Mouse (Mus musculus): ENCODE data around the gene Lrrfip1.

Lrrfip1 gene

GRCm38 (mm10) chr1:90998891-90999611, 514 bp downstream of the Lrrfip1 start:
- no peak for DNase-seq (ENCODE audit: low read depth, low spot score)

GRCm38 (mm10) chr1:90999911-91000601, 1.5 kb downstream of the Lrrfip1 start:
- no peak for DNase-seq (ENCODE audit: low read depth, low spot score)

- no peak for DNase-seq (ENCODE audit: low read depth, low spot score)
Measured at GRCm38 (mm10) chr1:91001101-91001500, 2.6 kb downstream of the Lrrfip1 start.

DNA sequence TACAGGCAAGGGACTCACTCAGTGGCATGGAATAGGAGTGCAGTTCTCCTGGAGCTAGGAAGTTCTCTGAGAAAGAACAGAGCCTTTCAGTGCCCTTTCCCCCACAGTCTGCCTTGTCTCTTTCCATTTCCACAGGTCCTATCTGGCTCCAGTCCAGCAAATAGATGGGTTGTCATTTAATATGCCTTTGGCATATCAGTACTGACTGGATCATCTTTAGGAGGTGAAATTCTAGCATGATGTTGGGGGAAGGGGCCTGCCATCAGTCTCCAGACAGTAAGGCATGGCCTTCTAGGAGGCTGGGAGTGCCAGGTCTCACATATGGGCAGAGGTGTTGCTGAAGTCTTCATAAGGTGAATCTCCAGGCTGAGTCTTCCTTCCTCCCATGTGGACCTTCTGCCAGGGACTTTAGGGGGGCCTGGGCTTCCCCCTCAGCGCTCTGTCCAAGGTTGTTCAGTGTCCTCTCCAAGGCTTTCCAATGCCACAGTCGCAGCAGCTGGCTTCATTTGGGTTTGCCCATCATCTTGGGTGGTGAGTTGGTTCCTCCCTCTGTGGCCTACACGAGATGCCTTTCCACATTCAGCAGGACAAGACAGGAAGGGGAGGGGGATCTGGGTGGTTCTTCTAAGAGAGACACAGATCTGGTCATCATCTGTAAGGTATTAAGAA, 3.5 kb downstream of the Lrrfip1 start:
- no peak for DNase-seq (ENCODE audit: low read depth, low spot score)

GRCm38 (mm10) chr1:91002641-91003040, 4.1 kb downstream of the Lrrfip1 start:
- DNase-seq (ENCODE audit: low read depth, low spot score): no peak

GRCm38 (mm10) chr1:91003522-91004253, 5.2 kb downstream of the Lrrfip1 start:
- no peak for DNase-seq (ENCODE audit: low read depth, low spot score)

- DNase-seq (ENCODE audit: low read depth, low spot score): no peak
Measured at GRCm38 (mm10) chr1:91006037-91006436, 7.5 kb downstream of the Lrrfip1 start.

- no peak for DNase-seq (ENCODE audit: low read depth, low spot score)
Measured at GRCm38 (mm10) chr1:91006708-91007107, 8.2 kb downstream of the Lrrfip1 start.

DNA sequence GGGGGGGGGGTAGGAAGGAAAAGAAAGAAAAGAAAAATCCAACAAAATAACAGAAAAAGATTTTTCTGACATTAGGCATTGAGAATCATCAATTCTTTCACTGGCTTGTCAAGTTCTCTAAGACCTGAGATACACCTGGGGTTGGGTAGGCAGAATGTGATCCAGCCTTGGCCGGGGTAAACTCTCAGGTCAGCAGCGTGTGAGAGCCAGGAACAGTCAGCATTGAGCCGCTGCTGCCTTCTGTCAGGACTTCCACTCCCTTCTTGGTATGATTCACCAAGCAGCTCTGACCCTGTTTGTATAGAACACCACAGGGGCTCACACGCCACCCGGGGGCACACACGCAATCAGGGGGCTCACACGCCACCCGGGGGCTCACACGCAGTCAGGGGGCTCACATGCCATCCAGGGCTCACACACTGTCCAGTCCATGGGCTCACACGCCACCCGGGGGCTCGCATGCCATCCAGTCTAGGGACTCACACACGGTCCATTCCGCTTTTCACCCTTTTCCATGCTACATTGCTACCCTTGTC, 9.7 kb downstream of the Lrrfip1 start:
- no peak for DNase-seq (ENCODE audit: low read depth, low spot score)

- DNase-seq (ENCODE audit: low read depth, low spot score): no peak
Measured at GRCm38 (mm10) chr1:91008746-91009145, 10.2 kb downstream of the Lrrfip1 start.

DNA sequence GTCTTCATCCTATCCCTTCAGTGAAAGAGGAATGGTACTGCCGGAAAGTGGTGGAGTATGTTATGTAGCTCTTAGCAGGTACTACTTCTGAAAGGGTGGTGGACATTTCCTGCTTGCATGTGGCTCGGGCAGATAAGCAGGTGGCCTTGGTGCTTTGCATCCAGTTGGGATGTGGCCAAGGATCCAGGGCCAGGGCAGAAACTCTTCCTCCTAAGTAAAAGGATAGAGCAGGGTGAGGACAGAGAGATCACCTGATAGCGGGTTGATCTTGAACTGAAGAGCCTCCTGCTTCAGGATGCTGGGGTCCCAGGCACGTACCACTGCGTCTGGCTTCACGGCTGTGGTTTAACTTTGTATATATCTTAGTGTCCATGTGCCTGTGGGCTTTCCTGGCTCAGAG, 10.7 kb downstream of the Lrrfip1 start:
- no peak for DNase-seq (ENCODE audit: low read depth, low spot score)

DNA sequence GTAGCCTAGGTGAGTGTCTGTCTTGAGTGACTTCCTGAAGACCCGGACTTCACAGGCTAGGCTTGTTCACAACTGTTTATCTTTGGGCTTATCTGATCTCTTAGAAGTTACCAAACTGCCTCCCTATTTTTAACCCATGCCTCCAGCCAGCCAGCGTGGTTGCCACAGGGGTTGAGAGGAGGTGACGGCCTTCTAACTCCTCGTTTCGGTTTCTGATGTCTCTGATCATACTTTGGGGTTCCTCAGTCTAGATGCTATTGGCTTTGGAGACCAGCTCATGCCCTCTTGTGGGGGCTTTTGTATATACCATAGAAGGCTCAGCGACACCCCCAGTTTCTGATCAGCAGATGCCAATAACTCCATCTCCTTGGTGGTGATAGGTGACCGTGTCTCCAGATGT, 11.7 kb downstream of the Lrrfip1 start:
- peak; percentile 16 for DNase-seq (ENCODE audit: low read depth, low spot score)

DNA sequence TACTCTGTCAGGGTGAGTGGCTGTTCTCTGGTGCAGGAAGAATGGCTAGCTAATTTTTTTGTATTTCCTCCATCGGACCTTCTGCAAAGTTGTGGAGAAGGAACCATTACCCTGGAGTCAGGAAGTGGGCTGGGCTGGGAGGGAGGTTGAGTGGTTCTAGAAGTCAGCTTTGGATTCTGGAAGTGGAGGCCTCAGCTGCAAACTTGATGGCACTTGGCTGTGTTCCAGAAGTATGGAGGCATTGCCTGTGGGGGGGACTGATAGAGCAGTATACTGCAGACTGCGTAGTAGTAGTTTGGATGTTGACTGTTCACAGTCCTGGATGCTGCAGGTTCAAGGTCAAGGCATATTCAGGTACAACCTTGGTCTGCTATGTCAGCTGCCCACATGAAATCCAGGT, 12.2 kb downstream of the Lrrfip1 start:
- DNase-seq (ENCODE audit: low read depth, low spot score): no peak

- DNase-seq (ENCODE audit: low read depth, low spot score): no peak
Measured at GRCm38 (mm10) chr1:91011336-91011735, 12.8 kb downstream of the Lrrfip1 start.

- no peak for DNase-seq (ENCODE audit: low read depth, low spot score)
Measured at GRCm38 (mm10) chr1:91013803-91014202, 15.3 kb downstream of the Lrrfip1 start.

DNA sequence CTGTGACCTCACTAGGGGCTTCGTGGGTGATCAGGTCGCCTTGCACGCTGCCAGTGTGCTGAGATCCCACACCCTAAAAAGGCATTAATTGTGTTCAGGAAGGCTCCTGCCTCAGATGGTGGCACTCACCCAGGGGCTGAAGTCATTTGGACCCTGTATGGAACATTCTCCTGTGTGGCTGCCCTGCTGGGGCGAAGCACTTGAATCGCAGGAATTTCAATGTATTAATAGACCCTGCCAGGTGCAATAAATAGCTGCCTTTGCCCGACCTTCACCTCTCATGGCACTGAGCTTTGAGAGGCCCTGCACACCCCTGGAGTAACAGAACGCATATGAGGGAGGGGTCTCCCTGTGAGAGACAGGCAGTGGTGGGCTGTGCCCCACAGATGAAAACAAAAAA, 17.0 kb downstream of the Lrrfip1 start:
- DNase-seq (ENCODE audit: low read depth, low spot score): no peak

GRCm38 (mm10) chr1:91017111-91017758, 18.7 kb downstream of the Lrrfip1 start:
- DNase-seq (ENCODE audit: low read depth, low spot score): no peak

DNA sequence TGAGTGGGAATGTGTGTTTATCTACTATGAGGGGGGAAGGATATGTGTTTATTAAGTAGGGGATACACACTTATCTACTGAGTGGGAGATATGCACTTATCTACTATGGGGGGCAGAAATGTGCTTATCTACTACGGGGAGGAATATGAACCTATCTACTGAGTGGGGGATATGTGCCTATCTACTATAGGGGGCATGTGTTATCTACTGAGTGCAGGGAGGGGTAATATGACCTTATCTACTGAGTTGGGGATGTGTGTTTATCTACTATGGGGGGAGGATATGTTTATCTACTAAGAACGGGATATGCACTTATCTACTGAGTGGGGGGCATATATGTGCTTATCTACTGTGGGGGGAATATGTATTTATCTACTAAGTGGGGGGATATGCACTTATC, 20.8 kb downstream of the Lrrfip1 start:
- DNase-seq (ENCODE audit: low read depth, low spot score): no peak

GRCm38 (mm10) chr1:91021304-91021703, 22.8 kb downstream of the Lrrfip1 start:
- DNase-seq (ENCODE audit: low read depth, low spot score): peak; percentile 47

DNA sequence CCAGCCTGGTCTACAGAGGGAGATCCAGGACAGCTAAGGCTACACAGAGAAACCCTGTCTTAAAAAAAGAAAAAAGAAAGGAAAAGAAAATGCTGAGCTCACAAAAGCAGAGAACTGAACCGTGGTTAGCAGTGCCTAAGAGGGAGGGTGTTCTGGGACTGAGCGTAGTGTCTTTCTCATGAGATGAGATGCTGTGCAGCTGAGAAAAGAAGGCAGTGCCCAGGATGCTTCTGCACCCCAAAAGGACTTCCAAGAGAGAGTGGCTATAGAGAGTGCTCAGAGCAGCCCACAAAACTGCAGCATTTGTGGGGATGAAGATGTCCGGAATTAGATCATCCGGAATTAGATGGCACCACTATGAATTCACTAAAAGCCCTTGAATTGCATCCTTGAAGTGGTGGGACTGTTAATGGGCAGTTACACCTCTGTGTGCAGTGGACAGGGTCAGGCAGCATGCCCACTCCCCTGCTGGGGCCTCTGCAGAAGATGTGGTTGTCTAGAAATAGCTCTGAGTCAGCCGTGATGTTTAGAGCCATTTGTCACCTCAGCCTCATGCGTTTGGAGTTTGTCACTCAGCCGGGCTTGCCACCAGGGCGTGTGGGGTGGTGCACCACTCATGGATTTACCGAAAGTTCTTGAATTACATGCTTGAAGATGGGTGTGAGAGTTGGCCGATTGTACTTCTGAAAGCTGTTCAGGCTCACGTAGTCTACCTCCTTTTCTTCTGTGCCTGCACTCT, 23.8 kb downstream of the Lrrfip1 start:
- DNase-seq (ENCODE audit: low read depth, low spot score): no peak

DNA sequence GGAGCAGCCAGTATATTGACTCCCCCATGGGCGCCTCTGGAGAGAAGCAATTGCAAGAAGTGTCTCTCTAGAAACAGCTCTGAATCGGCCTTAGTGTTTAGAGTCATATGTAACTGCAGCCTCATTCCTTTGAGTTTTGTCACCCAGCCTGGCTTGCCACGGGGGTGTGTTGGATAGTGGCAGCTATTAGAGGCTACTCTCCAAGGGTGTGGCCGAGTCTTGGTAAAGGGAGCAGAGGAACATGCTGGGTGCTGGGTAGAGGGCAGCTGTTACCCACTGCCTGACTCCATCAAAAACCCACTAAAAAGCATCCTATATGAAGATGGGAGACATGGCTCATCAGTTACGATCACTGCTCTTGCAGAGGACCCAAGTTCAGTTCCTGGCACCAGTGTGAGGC, 24.7 kb downstream of the Lrrfip1 start:
- DNase-seq (ENCODE audit: low read depth, low spot score): no peak
